Mouse (Mus musculus): ENCODE measurements around the gene Rassf2.

The Rassf2 gene

GRCm38 (mm10) chr2:132029646-132030417 is at the start of gene Rassf2:
Rassf2 (minus strand) TSS chr2:132030258.
- in situ Hi-C loops (cut with MboI, MseI), result no loop called here

GRCm38 (mm10) chr2:132079139-132079538 is 49.1 kb upstream of the Rassf2 start:
- in situ Hi-C loops (cut with MboI, MseI), result no loop called here

- in situ Hi-C loops (cut with MboI, MseI), result no loop called here
Observed at GRCm38 (mm10) chr2:132073052-132073451, 43.0 kb upstream of the Rassf2 start.

GRCm38 (mm10) chr2:132069985-132070735 is 40.1 kb upstream of the Rassf2 start:
- in situ Hi-C loops (cut with MboI, MseI), result no loop called here

GRCm38 (mm10) chr2:132064185-132064831 is 34.2 kb upstream of the Rassf2 start:
- in situ Hi-C loops (cut with MboI, MseI), result loop anchor here in 1 of 2 experiments (5.0 kb wide), 1 partner anchor 743 kb away; no protein-coding TSS in a partner anchor

GRCm38 (mm10) chr2:132063776-132064175 is 33.7 kb upstream of the Rassf2 start:
- in situ Hi-C loops (cut with MboI, MseI), result loop anchor here in 1 of 2 experiments (5.0 kb wide), 1 partner anchor 744 kb away; no protein-coding TSS in a partner anchor

- in situ Hi-C loops (cut with MboI, MseI), result loop anchor here in 1 of 2 experiments (5.0 kb wide), 1 partner anchor 745 kb away; no protein-coding TSS in a partner anchor
Observed at GRCm38 (mm10) chr2:132061884-132062283, 31.8 kb upstream of the Rassf2 start.

- in situ Hi-C loops (cut with MboI, MseI), result loop anchor here (5.0 kb wide), 3 partner anchors 37 to 747 kb away; no protein-coding TSS in a partner anchor
Observed at GRCm38 (mm10) chr2:132059919-132060318, 29.9 kb upstream of the Rassf2 start.

GRCm38 (mm10) chr2:132055349-132055753 is 25.3 kb upstream of the Rassf2 start:
- in situ Hi-C loops (cut with MboI, MseI), result loop anchor here (5.0 kb wide), 2 partner anchors 42 to 73 kb away; no protein-coding TSS in a partner anchor

- in situ Hi-C loops (cut with MboI, MseI), result no loop called here
Observed at GRCm38 (mm10) chr2:132053824-132054223, 23.8 kb upstream of the Rassf2 start.

- in situ Hi-C loops (cut with MboI, MseI), result no loop called here
Observed at GRCm38 (mm10) chr2:132051798-132052197, 21.7 kb upstream of the Rassf2 start.

GRCm38 (mm10) chr2:132049921-132050320 is 19.9 kb upstream of the Rassf2 start:
- in situ Hi-C loops (cut with MboI, MseI), result no loop called here

- in situ Hi-C loops (cut with MboI, MseI), result no loop called here
Observed at GRCm38 (mm10) chr2:132049491-132049890, 19.4 kb upstream of the Rassf2 start.

GRCm38 (mm10) chr2:132048143-132048772 is 18.2 kb upstream of the Rassf2 start:
- in situ Hi-C loops (cut with MboI, MseI), result no loop called here

GRCm38 (mm10) chr2:132047364-132047763 is 17.3 kb upstream of the Rassf2 start:
- in situ Hi-C loops (cut with MboI, MseI), result no loop called here

GRCm38 (mm10) chr2:132046659-132047058 is 16.6 kb upstream of the Rassf2 start:
- in situ Hi-C loops (cut with MboI, MseI), result no loop called here

- in situ Hi-C loops (cut with MboI, MseI), result no loop called here
Observed at GRCm38 (mm10) chr2:132044320-132045274, 14.5 kb upstream of the Rassf2 start.

GRCm38 (mm10) chr2:132043101-132043621 is 13.1 kb upstream of the Rassf2 start:
- in situ Hi-C loops (cut with MboI, MseI), result no loop called here

GRCm38 (mm10) chr2:132039894-132040293 is 9.8 kb upstream of the Rassf2 start:
- in situ Hi-C loops (cut with MboI, MseI), result no loop called here

GRCm38 (mm10) chr2:132036326-132036725 is 6.3 kb upstream of the Rassf2 start:
- in situ Hi-C loops (cut with MboI, MseI), result no loop called here
